Mouse (Mus musculus): ENCODE data around the gene Fan1. TPM values are rescaled to one million over a fixed set of nuclear protein-coding genes. Genes with fewer than 3 reads are reported as not detected.

Fan1 gene
- polyA plus RNA-seq, 1 experiment from 2014 or later, result 5.8 TPM

DNA sequence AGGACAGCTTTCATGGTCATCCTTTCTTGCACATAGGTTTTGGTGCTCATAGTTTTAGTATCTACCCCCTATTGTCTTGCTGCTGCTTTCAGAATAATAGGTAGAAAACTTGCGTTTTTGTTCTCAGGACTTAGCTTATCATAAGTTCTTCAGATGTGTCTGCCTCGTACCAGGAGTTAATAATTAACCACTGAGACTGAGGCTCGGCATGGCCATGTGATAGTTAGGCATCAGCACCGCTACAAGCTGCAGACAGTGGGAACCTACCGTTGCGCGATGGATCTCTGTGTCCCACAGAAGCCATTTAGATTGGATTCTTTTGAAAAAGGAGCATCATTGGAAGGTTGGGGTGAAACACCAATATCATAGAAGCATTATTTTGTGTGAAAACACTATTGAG lies 61.1 kb downstream of the Fan1 start:
- H3K4me1 ChIP-seq (ENCODE audit: control insufficient read depth, insufficient read depth, low read length), result no peaks in the 10 kb centered on the region
- H3K27ac ChIP-seq (ENCODE audit: low read depth, low read length), result no peak overlapping the region
- 94% methylated on average over 7 of the region's 7 CpGs for WGBS
- no peak overlapping the region for H3K4me3 ChIP-seq (ENCODE audit: low read depth, low read length)
- DNase-seq (ENCODE audit: low spot score, missing footprints) (no peak), ATAC-seq (ENCODE audit: low FRiP score) (no peak)
- no peaks in the 10 kb centered on the region; the same call in none of the 2 replicates for H3K36me3 ChIP-seq (ENCODE audit: control insufficient read depth, insufficient read depth, low read length)
- H3K4me2 ChIP-seq, result no peak overlapping the region
- H3K27me3 ChIP-seq (ENCODE audit: control insufficient read depth, insufficient read depth, low read length), result no peaks in the 10 kb centered on the region
- no peak overlapping the region for H3K9ac ChIP-seq (ENCODE audit: low read length)
- H3K9me3 ChIP-seq (ENCODE audit: control insufficient read depth, low read length), result no peaks in the 10 kb centered on the region

- Histone ChIP-seq H3K4me2 (no peak overlapping the region), H3K4me1 (ENCODE audit: control insufficient read depth, insufficient read depth, low read length) (no peaks in the 10 kb centered on the region), H3K27ac (ENCODE audit: low read depth, low read length) (no peak overlapping the region), H3K4me3 (ENCODE audit: low read depth, low read length) (no peak overlapping the region), H3K9me3 (ENCODE audit: control insufficient read depth, low read length) (no peaks in the 10 kb centered on the region), H3K27me3 (ENCODE audit: control insufficient read depth, insufficient read depth, low read length) (no peaks in the 10 kb centered on the region), H3K9ac (ENCODE audit: low read length) (no peak overlapping the region), H3K36me3 (ENCODE audit: control insufficient read depth, insufficient read depth, low read length) (no peaks in the 10 kb centered on the region; the same call in 1 of the 2 replicates)
- WGBS, result 80% methylated on average over 2 of the region's 2 CpGs
- DNase-seq (ENCODE audit: low spot score, missing footprints) (no peak), ATAC-seq (ENCODE audit: low FRiP score) (no peak)
These were observed 63.1 kb downstream of the Fan1 start for GRCm38 (mm10) chr7:64310756-64311155.

GRCm38 (mm10) chr7:64310241-64310640 lies 63.7 kb downstream of the Fan1 start:
- WGBS, result 94% methylated on average over 7 of the region's 7 CpGs

More at GRCm38 (mm10) chr7:64310241-64310640, 63.7 kb downstream of the Fan1 start:
- no peaks in the 10 kb centered on the region; the same call in 1 of the 2 replicates for H3K36me3 ChIP-seq (ENCODE audit: control insufficient read depth, insufficient read depth, low read length)
- no peak overlapping the region for H3K27ac ChIP-seq (ENCODE audit: low read depth, low read length)
- ATAC-seq (ENCODE audit: low FRiP score) (no peak), DNase-seq (ENCODE audit: low spot score, missing footprints) (no peak)
- no peaks in the 10 kb centered on the region for H3K27me3 ChIP-seq (ENCODE audit: control insufficient read depth, insufficient read depth, low read length)
- H3K4me3 ChIP-seq (ENCODE audit: low read depth, low read length), result no peak overlapping the region
- no peaks in the 10 kb centered on the region for H3K4me1 ChIP-seq (ENCODE audit: control insufficient read depth, insufficient read depth, low read length)
- no peak overlapping the region for H3K4me2 ChIP-seq
- H3K9ac ChIP-seq (ENCODE audit: low read length), result no peak overlapping the region
- no peaks in the 10 kb centered on the region for H3K9me3 ChIP-seq (ENCODE audit: control insufficient read depth, low read length)

Other genes with a start within 250 kb of the Fan1 start
- gene Trpm1, start 220.3 kb downstream of the Fan1 start, polyA plus RNA-seq (2014; fragmentation: Nextera tagmentation; extraction: Ambion mirVana), result 0.37 and 0.41 TPM in 2 replicates
- 17.7 and 17.8 TPM in 2 replicates for gene Mtmr10, start 86.4 kb downstream of the Fan1 start, polyA plus RNA-seq (2014; fragmentation: Nextera tagmentation; extraction: Ambion mirVana)
- 57.2 and 61.0 TPM in 2 replicates for gene Mphosph10, start 18.2 kb upstream of the Fan1 start, polyA plus RNA-seq (2014; fragmentation: Nextera tagmentation; extraction: Ambion mirVana)
- gene Mcee, start 18.5 kb upstream of the Fan1 start, polyA plus RNA-seq (2014; fragmentation: Nextera tagmentation; extraction: Ambion mirVana), result 43.2 and 45.6 TPM in 2 replicates
- gene Apba2, start 127.6 kb upstream of the Fan1 start, polyA plus RNA-seq (2014; fragmentation: Nextera tagmentation; extraction: Ambion mirVana), result 68.3 and 82.4 TPM in 2 replicates